Mouse (Mus musculus): ENCODE data around the gene Mfng.

- no peak for TF ChIP-seq CTCF (IDR thresholded peaks at IDR 0.05; ENCODE audit: borderline replicate concordance, insufficient read depth, low read length)
- no peak for TF ChIP-seq POLR2A (IDR thresholded peaks at IDR 0.05; ENCODE audit: low read depth, low read length)
Measured at GRCm38 (mm10) chr15:78784520-78784919, 11.2 kb upstream of the Mfng start.
